Mouse (Mus musculus) hindbrain, embryonic 13.5 days (tissue): ENCODE data around the gene Olfr429. TPM values are rescaled to one million over a fixed set of nuclear protein-coding genes. Genes with fewer than 3 reads are reported as not detected.

Source experiments
- ATAC-seq: fragments of 200-750 bp; cut with Nextera tagmentation; 2 replicates; pipeline ENCODE4 v1.8.0; 2017; ENCODE audit warnings: moderate TSS enrichment; ENCODE audit not compliant: low FRiP score
- H3K27ac ChIP-seq: fragments of 300-500 bp; sonication (generic); 2 replicates; pipeline ENCODE4 v1.5.1; 2015; ENCODE audit warnings: inconsistent platforms, mild to moderate bottlenecking, moderate library complexity
- H3K27me3 ChIP-seq: fragments of 300-500 bp; sonication (generic); 2 replicates; pipeline ENCODE4 v1.6.1; 2015; ENCODE audit warnings: mild to moderate bottlenecking, inconsistent platforms
- H3K36me3 ChIP-seq: fragments of 300-500 bp; sonication (generic); 2 replicates; pipeline ENCODE4 v1.6.1; 2015; ENCODE audit warnings: mild to moderate bottlenecking, inconsistent platforms
- H3K4me1 ChIP-seq: fragments of 300-500 bp; sonication (generic); replicated peaks from 2 replicates; pipeline ENCODE4 v1.6.1; 2015; ENCODE audit warnings: inconsistent platforms
- H3K4me2 ChIP-seq: fragments of 300-500 bp; sonication (generic); 2 replicates; pipeline ENCODE4 v1.6.1; 2015; ENCODE audit warnings: inconsistent platforms, mild to moderate bottlenecking, moderate library complexity
- H3K4me3 ChIP-seq: fragments of 300-500 bp; sonication (generic); 2 replicates; pipeline ENCODE4 v1.5.1; 2015; ENCODE audit warnings: mild to moderate bottlenecking, inconsistent platforms
- H3K9ac ChIP-seq: fragments of 300-500 bp; sonication (generic); 2 replicates; pipeline ENCODE4 v1.6.1; 2015; ENCODE audit warnings: mild to moderate bottlenecking, inconsistent platforms
- H3K9me3 ChIP-seq: fragments of 300-500 bp; sonication (generic); 2 replicates; pipeline ENCODE4 v1.6.1; 2016; ENCODE audit warnings: inconsistent platforms
- WGBS: fragments of 180-500 bp; shearing (Covaris S2); methylation state at CpG from one replicate; pipeline ENCODE4 v1.1.7; 2015; 5-methylcytosine and 5-hydroxymethylcytosine counted together
- polyA plus RNA-seq: library from polyadenylated mRNA; unstranded; fragments of >200 nt; fragmentation: Nextera tagmentation; extraction: Ambion mirVana; gene quantifications from 2 replicates; pipeline ENCODE4 v1.2.1, GENCODE M21; 2015

Gene Olfr429
- polyA plus RNA-seq, 1 experiment from 2014 or later, result not detected

- no peak for ATAC-seq
- no peak overlapping the region for H3K9ac ChIP-seq
- 91% methylated on average over 3 of the region's 3 CpGs for WGBS
Measured at GRCm38 (mm10) chr1:174052981-174053380, 31.1 kb upstream of the Olfr429 start.

GRCm38 (mm10) chr1:174055248-174055647, 28.9 kb upstream of the Olfr429 start:
- no peaks in the 10 kb centered on the region for H3K27me3 ChIP-seq
- H3K4me1 ChIP-seq, result no peaks in the 10 kb centered on the region
- H3K4me3 ChIP-seq, result no peak overlapping the region
- H3K9me3 ChIP-seq, result no peaks in the 10 kb centered on the region
- H3K36me3 ChIP-seq, result no peaks in the 10 kb centered on the region
- H3K9ac ChIP-seq, result no peak overlapping the region
- no peak overlapping the region for H3K4me2 ChIP-seq
- H3K27ac ChIP-seq, result no peak overlapping the region
- WGBS, result 83% methylated on average over 2 of the region's 2 CpGs
- ATAC-seq, result no peak

More at GRCm38 (mm10) chr1:174052981-174053380, 31.1 kb upstream of the Olfr429 start:
- H3K4me3 ChIP-seq, result no peak overlapping the region
- H3K27me3 ChIP-seq, result no peaks in the 10 kb centered on the region
- H3K4me1 ChIP-seq, result no peaks in the 10 kb centered on the region
- no peak overlapping the region for H3K27ac ChIP-seq
- H3K4me2 ChIP-seq, result no peak overlapping the region
- no peaks in the 10 kb centered on the region for H3K36me3 ChIP-seq
- H3K9me3 ChIP-seq, result no peaks in the 10 kb centered on the region

- ATAC-seq, result no peak
- Histone ChIP-seq H3K36me3 (no peaks in the 10 kb centered on the region), H3K9me3 (no peaks in the 10 kb centered on the region), H3K9ac (no peak within 1 kb of the TSS), H3K4me2 (no peak within 1 kb of the TSS), H3K4me1 (no peaks in the 10 kb centered on the region), H3K4me3 (no peak within 1 kb of the TSS), H3K27me3 (no peaks in the 10 kb centered on the region), H3K27ac (no peak within 1 kb of the TSS)
- whole genome bisulfite sequencing, result 92% methylated on average over 3 of the region's 3 CpGs
Measured at GRCm38 (mm10) chr1:174066305-174066704, 17.8 kb upstream of the Olfr429 start, which contains the start of gene Olfr430. Gene Olfr430 (plus strand): TSS chr1:174066605.

GRCm38 (mm10) chr1:174096591-174096990, 12.5 kb downstream of the Olfr429 start, which contains the start of gene Olfr427:
Gene Olfr427 (plus strand): TSS chr1:174096891.
- no peak within 1 kb of the TSS for H3K27ac ChIP-seq
- no peak for ATAC-seq
- H3K9ac ChIP-seq, result no peak within 1 kb of the TSS
- no peak within 1 kb of the TSS for H3K4me2 ChIP-seq
- no peak within 1 kb of the TSS for H3K4me3 ChIP-seq
- H3K27me3 ChIP-seq, result no peaks in the 10 kb centered on the region
- no peaks in the 10 kb centered on the region for H3K36me3 ChIP-seq
- 98% methylated on average over 1 of the region's 1 CpGs for WGBS
- H3K4me1 ChIP-seq, result no peaks in the 10 kb centered on the region
- H3K9me3 ChIP-seq, result no peaks in the 10 kb centered on the region

- no peak for ATAC-seq
- no peaks in the 10 kb centered on the region for H3K27me3 ChIP-seq
- H3K9me3 ChIP-seq, result no peaks in the 10 kb centered on the region
- H3K27ac ChIP-seq, result no peak overlapping the region
- H3K36me3 ChIP-seq, result no peaks in the 10 kb centered on the region
- WGBS, result 57% methylated on average over 2 of the region's 2 CpGs
- H3K4me3 ChIP-seq, result no peak overlapping the region
- H3K4me1 ChIP-seq, result no peaks in the 10 kb centered on the region
- no peak overlapping the region for H3K9ac ChIP-seq
- no peak overlapping the region for H3K4me2 ChIP-seq
Measured at GRCm38 (mm10) chr1:174103735-174104134, 19.6 kb downstream of the Olfr429 start.

- H3K27ac ChIP-seq, result no peak within 1 kb of the TSS
- WGBS, result 53% methylated on average over 2 of the region's 2 CpGs
- no peaks in the 10 kb centered on the region for H3K4me1 ChIP-seq
Measured at GRCm38 (mm10) chr1:174121062-174121461, 36.9 kb downstream of the Olfr429 start, which contains the start of gene Olfr231. Gene Olfr231 (minus strand): TSS chr1:174121162.

GRCm38 (mm10) chr1:174131217-174131616, 47.1 kb downstream of the Olfr429 start, which contains the start of gene Olfr424:
Gene Olfr424 (plus strand): TSS chr1:174131517.
- Histone ChIP-seq H3K36me3 (no peaks in the 10 kb centered on the region), H3K9me3 (no peaks in the 10 kb centered on the region), H3K4me1 (no peaks in the 10 kb centered on the region), H3K4me3 (no peak within 1 kb of the TSS), H3K4me2 (no peak within 1 kb of the TSS), H3K27ac (no peak within 1 kb of the TSS), H3K27me3 (no peaks in the 10 kb centered on the region), H3K9ac (no peak within 1 kb of the TSS)
- WGBS, result 88% methylated on average over 3 of the region's 3 CpGs
- ATAC-seq, result no peak

More at GRCm38 (mm10) chr1:174121062-174121461, 36.9 kb downstream of the Olfr429 start, which contains the start of gene Olfr231:
- Histone ChIP-seq H3K27me3 (no peaks in the 10 kb centered on the region), H3K9ac (no peak within 1 kb of the TSS), H3K9me3 (no peaks in the 10 kb centered on the region), H3K4me3 (no peak within 1 kb of the TSS), H3K36me3 (no peaks in the 10 kb centered on the region), H3K4me2 (no peak within 1 kb of the TSS)
- no peak for ATAC-seq

GRCm38 (mm10) chr1:174131999-174132398, 47.9 kb downstream of the Olfr429 start:
- WGBS, result 82% methylated on average over 3 of the region's 3 CpGs
- no peak overlapping the region for H3K9ac ChIP-seq
- no peaks in the 10 kb centered on the region for H3K36me3 ChIP-seq
- H3K4me1 ChIP-seq, result no peaks in the 10 kb centered on the region
- no peak overlapping the region for H3K27ac ChIP-seq
- H3K4me2 ChIP-seq, result no peak overlapping the region
- ATAC-seq, result no peak
- no peak overlapping the region for H3K4me3 ChIP-seq
- H3K27me3 ChIP-seq, result no peaks in the 10 kb centered on the region
- no peaks in the 10 kb centered on the region for H3K9me3 ChIP-seq

Other genes with a start within 250 kb of the Olfr429 start
- gene Ifi211, start 171.3 kb upstream of the Olfr429 start, polyA plus RNA-seq, result 0.40 and 0.52 TPM in 2 replicates
- 1.0 and 1.3 TPM in 2 replicates for gene Mndal, start 141.8 kb upstream of the Olfr429 start, polyA plus RNA-seq
- gene Ifi203, start 141.7 kb upstream of the Olfr429 start, polyA plus RNA-seq, result 0.40 and 0.65 TPM in 2 replicates
- not detected in 2 replicates for gene Ifi202b, start 101.6 kb upstream of the Olfr429 start, polyA plus RNA-seq
- 0.12 TPM in 1 of 2 replicates, not detected in the other for gene Ifi205, start 52.5 kb upstream of the Olfr429 start, polyA plus RNA-seq
- not detected in 2 replicates for gene Olfr433, start 43.6 kb upstream of the Olfr429 start, polyA plus RNA-seq
- gene Olfr432, start 35.1 kb upstream of the Olfr429 start, polyA plus RNA-seq, result not detected in 2 replicates
- gene Olfr430, start 17.7 kb upstream of the Olfr429 start, polyA plus RNA-seq, result not detected in 2 replicates
- not detected in 2 replicates for gene Olfr427, start 12.6 kb downstream of the Olfr429 start, polyA plus RNA-seq
- gene Olfr231, start 36.8 kb downstream of the Olfr429 start, polyA plus RNA-seq, result not detected in 2 replicates
- not detected in 2 replicates for gene Olfr424, start 47.2 kb downstream of the Olfr429 start, polyA plus RNA-seq
- not detected in 2 replicates for gene Olfr420, start 71.3 kb downstream of the Olfr429 start, polyA plus RNA-seq
- gene Spta1, start 88.4 kb downstream of the Olfr429 start, polyA plus RNA-seq, result 0.16 and 0.28 TPM in 2 replicates
- gene Olfr419, start 167.7 kb downstream of the Olfr429 start, polyA plus RNA-seq, result not detected in 2 replicates
- gene Mptx1, start 246.2 kb downstream of the Olfr429 start, polyA plus RNA-seq, result not detected in 2 replicates